Mouse (Mus musculus) neural tube, embryonic 13.5 days (tissue): ENCODE data around the gene Abhd11. TPM values are rescaled to one million over a fixed set of nuclear protein-coding genes. Genes with fewer than 3 reads are reported as not detected.

Source experiments
- ATAC-seq: fragments of 200-750 bp; cut with Nextera tagmentation; 2 replicates; pipeline ENCODE4 v1.8.0; 2017; ENCODE audit warnings: low read depth, mild to moderate bottlenecking, moderate TSS enrichment, moderate library complexity
- H3K27ac ChIP-seq: fragments of 300-500 bp; sonication (generic); replicated peaks from 2 replicates; pipeline ENCODE4 v1.5.1; 2015; ENCODE audit warnings: moderate library complexity, mild to moderate bottlenecking, inconsistent platforms
- H3K27me3 ChIP-seq: fragments of 300-500 bp; sonication (generic); 2 replicates; pipeline ENCODE4 v1.6.1; 2015; ENCODE audit warnings: mild to moderate bottlenecking, inconsistent platforms
- H3K36me3 ChIP-seq: fragments of 300-500 bp; sonication (generic); 2 replicates; pipeline ENCODE4 v1.6.1; 2015; ENCODE audit warnings: mild to moderate bottlenecking, inconsistent platforms
- H3K4me1 ChIP-seq: fragments of 300-500 bp; sonication (generic); replicated peaks from 2 replicates; pipeline ENCODE4 v1.6.1; 2015; ENCODE audit warnings: inconsistent platforms
- H3K4me2 ChIP-seq: fragments of 300-500 bp; sonication (generic); 2 replicates; pipeline ENCODE4 v1.6.1; 2015; ENCODE audit warnings: inconsistent platforms, mild to moderate bottlenecking, moderate library complexity
- H3K4me3 ChIP-seq: fragments of 300-500 bp; sonication (generic); 2 replicates; pipeline ENCODE4 v1.5.1; 2015; ENCODE audit warnings: mild to moderate bottlenecking, inconsistent platforms
- H3K9ac ChIP-seq: fragments of 300-500 bp; sonication (generic); 2 replicates; pipeline ENCODE4 v1.6.1; 2015; ENCODE audit warnings: moderate library complexity, mild to moderate bottlenecking, inconsistent platforms
- H3K9me3 ChIP-seq: fragments of 300-500 bp; sonication (generic); 2 replicates; pipeline ENCODE4 v1.6.1; 2016; ENCODE audit warnings: inconsistent platforms
- WGBS: fragments of 180-500 bp; shearing (Covaris S2); methylation state at CpG from one replicate; pipeline ENCODE4 v1.1.7; 2015; 5-methylcytosine and 5-hydroxymethylcytosine counted together
- polyA plus RNA-seq: library from polyadenylated mRNA; unstranded; fragments of >200 nt; fragmentation: Nextera tagmentation; extraction: Ambion mirVana; gene quantifications from 2 replicates; pipeline ENCODE4 v1.2.1, GENCODE M21; 2015

Abhd11 gene
- polyA plus RNA-seq, 1 experiment from 2014 or later, result 72.2 TPM

DNA sequence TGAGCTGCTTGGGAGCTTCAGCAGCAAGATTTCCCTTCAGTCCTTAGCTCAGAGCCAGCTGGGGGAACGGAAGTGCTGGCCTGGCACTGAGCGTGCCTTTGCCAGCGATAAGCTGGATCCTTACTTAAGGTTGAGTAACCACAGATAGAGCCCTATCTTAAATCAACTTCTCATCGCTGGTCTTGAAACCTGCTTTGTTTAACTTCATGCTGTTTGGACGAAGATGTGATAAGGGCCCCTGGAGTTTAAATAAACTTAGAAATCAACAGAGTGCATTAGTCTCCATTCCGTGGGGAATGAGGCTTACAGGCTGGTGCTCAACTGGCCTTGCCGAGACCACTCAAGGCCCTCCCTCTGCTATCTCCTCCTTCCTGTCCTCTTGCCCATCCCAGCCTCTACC lies 34.7 kb upstream of the Abhd11 start:
- no peak overlapping the region for H3K4me3 ChIP-seq
- 68% methylated on average over 7 of the region's 7 CpGs for WGBS
- H3K9ac ChIP-seq, result no peak overlapping the region
- ATAC-seq, result no peak
- H3K36me3 ChIP-seq, result no peaks in the 10 kb centered on the region
- H3K27me3 ChIP-seq, result peaks cover under 1% of the 10 kb centered on the region; the same call in 1 of the 2 replicates
- H3K4me2 ChIP-seq, result no peak overlapping the region
- no peak overlapping the region for H3K27ac ChIP-seq
- H3K9me3 ChIP-seq, result no peaks in the 10 kb centered on the region
- H3K4me1 ChIP-seq, result no peaks in the 10 kb centered on the region

DNA sequence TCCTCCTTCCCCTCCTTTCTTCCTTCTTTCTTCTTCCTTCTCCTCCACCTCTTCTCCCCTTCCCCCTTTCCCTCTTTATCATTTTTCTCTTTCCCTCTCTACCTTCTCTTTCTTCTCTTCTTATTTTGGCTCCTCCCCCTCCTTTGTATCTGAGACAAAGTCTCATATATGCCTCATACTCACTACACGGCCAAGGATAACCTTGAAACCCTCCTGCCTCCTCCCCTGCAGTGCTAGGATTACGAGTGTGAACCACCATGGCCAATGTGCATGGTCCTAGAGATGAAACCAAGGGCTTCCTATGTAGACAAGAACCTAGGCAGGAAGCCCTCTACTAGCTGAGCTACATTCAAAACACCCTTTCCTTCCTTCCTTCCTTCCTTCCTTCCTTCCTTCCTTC lies 34.0 kb upstream of the Abhd11 start:
- no peaks in the 10 kb centered on the region for H3K4me1 ChIP-seq
- no peak overlapping the region for H3K9ac ChIP-seq
- no peaks in the 10 kb centered on the region for H3K36me3 ChIP-seq
- no peaks in the 10 kb centered on the region for H3K27me3 ChIP-seq
- H3K9me3 ChIP-seq, result no peaks in the 10 kb centered on the region
- H3K27ac ChIP-seq, result no peak overlapping the region
- no peak overlapping the region for H3K4me2 ChIP-seq
- 63% methylated on average over 2 of the region's 2 CpGs for WGBS
- no peak for ATAC-seq
- H3K4me3 ChIP-seq, result no peak overlapping the region

DNA sequence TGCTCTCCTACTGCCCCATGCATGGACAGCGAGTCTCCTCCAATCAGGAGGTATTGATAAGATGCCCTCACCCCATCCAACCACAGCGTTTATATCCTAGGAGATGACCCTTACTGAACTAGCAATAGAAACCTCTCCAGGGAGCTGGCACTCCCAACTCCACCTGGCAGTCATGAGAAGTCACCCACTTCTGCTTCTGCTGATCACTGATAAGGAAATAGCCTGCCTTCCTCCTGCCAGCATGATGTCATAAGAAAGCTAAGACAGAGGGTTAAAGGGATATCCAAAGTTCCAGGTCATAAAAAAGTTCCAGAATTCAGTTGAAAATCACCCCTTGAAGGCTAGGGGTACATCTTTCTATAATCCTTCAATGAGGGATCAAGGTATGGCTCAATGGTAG lies 32.8 kb upstream of the Abhd11 start:
- no peak overlapping the region for H3K9ac ChIP-seq
- no peaks in the 10 kb centered on the region for H3K4me1 ChIP-seq

DNA sequence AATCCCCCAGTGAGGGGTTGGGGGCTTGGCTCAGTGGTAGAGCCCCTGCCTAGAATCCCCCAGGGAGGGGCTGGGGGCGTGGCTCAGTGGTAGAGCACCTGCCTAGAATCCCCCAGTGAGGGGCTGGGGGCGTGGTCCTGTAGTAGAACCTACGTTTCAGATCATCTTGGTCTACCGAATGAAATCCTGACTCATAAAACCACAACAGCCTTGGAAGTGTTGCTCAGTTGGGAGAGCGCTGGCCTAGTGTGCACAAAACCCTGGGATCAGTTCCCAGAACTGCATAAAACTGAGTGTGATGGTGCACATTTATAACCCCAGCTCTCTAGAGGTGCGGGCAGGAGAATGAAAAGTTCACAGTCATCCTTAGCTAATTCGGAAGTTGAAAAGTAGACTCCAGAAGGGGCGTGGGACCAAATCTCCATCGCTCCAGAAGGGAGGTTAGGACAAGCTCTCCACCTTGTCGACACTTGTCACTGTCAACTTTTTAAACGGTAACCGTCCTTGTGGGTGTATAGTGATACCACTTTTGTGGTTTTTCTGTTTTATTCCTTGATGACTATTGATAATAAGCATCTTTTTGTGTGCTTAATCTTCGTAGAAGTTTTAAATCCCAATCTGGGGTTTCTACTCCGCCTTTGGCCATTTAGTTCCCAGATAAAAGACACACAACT lies 32.2 kb upstream of the Abhd11 start:
- no peak for ATAC-seq
- no peak overlapping the region for H3K4me2 ChIP-seq
- 86% methylated on average over 14 of the region's 14 CpGs for WGBS

More for the DNA sequence above, 32.8 kb upstream of the Abhd11 start:
- H3K4me3 ChIP-seq, result no peak overlapping the region
- no peaks in the 10 kb centered on the region for H3K27me3 ChIP-seq
- no peak overlapping the region for H3K4me2 ChIP-seq
- 90% methylated on average over 2 of the region's 2 CpGs for WGBS
- no peaks in the 10 kb centered on the region for H3K36me3 ChIP-seq
- no peaks in the 10 kb centered on the region for H3K9me3 ChIP-seq
- ATAC-seq, result no peak
- H3K27ac ChIP-seq, result no peak overlapping the region

DNA sequence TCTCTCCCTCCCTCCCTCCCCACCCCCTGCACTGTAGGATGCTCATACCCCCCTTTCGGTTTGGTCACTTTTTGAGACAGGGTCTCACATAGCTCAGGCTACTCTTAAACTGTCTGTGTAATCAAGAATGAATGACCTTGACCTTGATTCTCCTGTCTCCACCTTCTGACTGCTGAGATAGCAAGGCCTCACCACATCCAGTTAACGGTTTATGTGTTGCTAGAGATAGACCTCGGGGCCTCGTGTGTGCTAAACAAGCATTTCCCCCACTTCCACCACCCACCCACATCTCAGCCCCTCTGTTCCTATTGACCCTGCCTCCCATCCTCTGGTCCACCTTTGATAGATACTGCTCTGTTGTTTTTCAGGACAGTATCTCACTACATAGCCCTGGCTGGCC lies 31.1 kb upstream of the Abhd11 start:
- no peaks in the 10 kb centered on the region for H3K4me1 ChIP-seq
- WGBS, result 80% methylated on average over 4 of the region's 4 CpGs
- no peak overlapping the region for H3K4me2 ChIP-seq
- no peaks in the 10 kb centered on the region for H3K36me3 ChIP-seq
- H3K4me3 ChIP-seq, result no peak overlapping the region
- H3K27me3 ChIP-seq, result no peaks in the 10 kb centered on the region
- no peaks in the 10 kb centered on the region for H3K9me3 ChIP-seq
- H3K27ac ChIP-seq, result no peak overlapping the region
- ATAC-seq, result no peak
- H3K9ac ChIP-seq, result no peak overlapping the region

More for the DNA sequence above, 32.2 kb upstream of the Abhd11 start:
- H3K4me3 ChIP-seq, result no peak overlapping the region
- H3K9me3 ChIP-seq, result no peaks in the 10 kb centered on the region
- no peak overlapping the region for H3K27ac ChIP-seq
- H3K9ac ChIP-seq, result no peak overlapping the region
- H3K4me1 ChIP-seq, result no peaks in the 10 kb centered on the region
- no peaks in the 10 kb centered on the region for H3K36me3 ChIP-seq
- no peaks in the 10 kb centered on the region for H3K27me3 ChIP-seq

DNA sequence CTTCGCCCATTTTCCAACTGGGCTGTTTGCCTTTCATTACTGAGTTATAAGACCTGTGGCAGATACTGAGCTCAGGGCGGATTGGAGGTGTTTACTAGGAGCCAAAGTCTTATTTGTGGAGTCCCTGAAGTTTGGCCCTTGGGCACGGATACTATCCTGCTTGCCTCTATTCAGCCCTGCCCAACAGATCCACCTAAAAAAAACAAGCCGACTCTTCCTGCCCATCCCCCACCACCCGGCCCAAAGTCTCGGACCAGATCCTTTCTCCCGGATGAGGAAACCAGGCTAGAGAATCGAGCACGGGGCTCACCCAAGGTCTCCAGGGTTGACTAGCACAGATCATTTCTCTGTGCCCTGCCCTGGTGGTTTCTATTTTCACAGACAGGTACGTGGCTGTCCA lies 27.8 kb upstream of the Abhd11 start:
- peaks cover 15% of the 10 kb centered on the region for H3K4me1 ChIP-seq
- peaks cover 18% of the 10 kb centered on the region for H3K27me3 ChIP-seq
- H3K9ac ChIP-seq, result no peak overlapping the region
- H3K9me3 ChIP-seq, result no peaks in the 10 kb centered on the region
- no peak for ATAC-seq
- WGBS, result 73% methylated on average over 10 of the region's 10 CpGs
- no peak overlapping the region for H3K4me2 ChIP-seq
- H3K27ac ChIP-seq, result no peak overlapping the region
- H3K36me3 ChIP-seq, result no peaks in the 10 kb centered on the region
- H3K4me3 ChIP-seq, result no peak overlapping the region

DNA sequence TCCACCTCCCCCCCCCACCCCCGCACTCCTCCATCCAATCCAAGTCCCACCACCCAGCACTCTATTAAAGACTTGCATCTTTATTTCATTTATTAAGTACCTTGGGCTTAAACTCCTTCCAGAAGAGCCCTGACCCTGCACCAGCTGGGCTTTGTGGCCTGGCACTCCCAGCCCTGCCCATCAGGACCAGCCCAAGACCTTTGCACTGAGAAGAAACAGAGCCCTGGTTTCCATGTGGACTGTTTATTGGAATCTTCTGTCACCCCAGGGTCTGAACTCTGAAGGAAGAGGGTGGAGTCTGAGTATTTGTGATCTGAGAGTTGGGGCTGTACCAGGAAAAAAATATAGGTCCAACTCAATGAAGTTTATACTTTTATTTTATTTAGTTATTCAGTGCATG lies 25.8 kb upstream of the Abhd11 start:
- WGBS, result 80% methylated on average over 1 of the region's 1 CpGs
- H3K27me3 ChIP-seq, result peaks cover 38% of the 10 kb centered on the region
- H3K4me2 ChIP-seq, result no peak overlapping the region
- peaks cover 23% of the 10 kb centered on the region for H3K4me1 ChIP-seq
- no peak overlapping the region for H3K4me3 ChIP-seq
- H3K36me3 ChIP-seq, result no peaks in the 10 kb centered on the region
- no peaks in the 10 kb centered on the region for H3K9me3 ChIP-seq
- H3K27ac ChIP-seq, result no peak overlapping the region
- H3K9ac ChIP-seq, result no peak overlapping the region
- ATAC-seq, result no peak

DNA sequence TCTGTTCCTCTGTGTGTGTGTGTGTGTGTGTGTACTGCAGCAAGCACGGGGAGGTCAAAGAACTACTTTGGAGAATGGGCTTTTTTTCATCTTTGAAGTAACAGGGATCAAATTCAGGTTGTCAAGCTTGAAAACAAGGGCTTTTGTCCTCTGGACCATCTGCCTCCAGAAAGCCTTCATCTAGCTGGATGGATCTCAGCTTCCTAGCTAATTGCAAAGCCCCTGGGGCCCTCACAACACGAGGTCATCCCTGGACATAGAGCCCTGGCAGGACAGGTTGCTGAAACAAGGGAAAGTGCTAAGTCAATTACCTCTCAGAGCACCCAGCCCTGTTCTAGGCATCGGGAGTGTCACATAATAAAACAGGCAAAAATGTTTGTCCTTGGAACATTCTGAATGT lies 25.2 kb upstream of the Abhd11 start:
- Histone ChIP-seq H3K9me3 (no peaks in the 10 kb centered on the region), H3K4me1 (peaks cover 23% of the 10 kb centered on the region), H3K9ac (no peak overlapping the region), H3K36me3 (no peaks in the 10 kb centered on the region), H3K27ac (no peak overlapping the region), H3K4me3 (no peak overlapping the region), H3K27me3 (peaks cover 43% of the 10 kb centered on the region), H3K4me2 (no peak overlapping the region)
- WGBS, result 10% methylated on average over 3 of the region's 3 CpGs
- ATAC-seq, result no peak

DNA sequence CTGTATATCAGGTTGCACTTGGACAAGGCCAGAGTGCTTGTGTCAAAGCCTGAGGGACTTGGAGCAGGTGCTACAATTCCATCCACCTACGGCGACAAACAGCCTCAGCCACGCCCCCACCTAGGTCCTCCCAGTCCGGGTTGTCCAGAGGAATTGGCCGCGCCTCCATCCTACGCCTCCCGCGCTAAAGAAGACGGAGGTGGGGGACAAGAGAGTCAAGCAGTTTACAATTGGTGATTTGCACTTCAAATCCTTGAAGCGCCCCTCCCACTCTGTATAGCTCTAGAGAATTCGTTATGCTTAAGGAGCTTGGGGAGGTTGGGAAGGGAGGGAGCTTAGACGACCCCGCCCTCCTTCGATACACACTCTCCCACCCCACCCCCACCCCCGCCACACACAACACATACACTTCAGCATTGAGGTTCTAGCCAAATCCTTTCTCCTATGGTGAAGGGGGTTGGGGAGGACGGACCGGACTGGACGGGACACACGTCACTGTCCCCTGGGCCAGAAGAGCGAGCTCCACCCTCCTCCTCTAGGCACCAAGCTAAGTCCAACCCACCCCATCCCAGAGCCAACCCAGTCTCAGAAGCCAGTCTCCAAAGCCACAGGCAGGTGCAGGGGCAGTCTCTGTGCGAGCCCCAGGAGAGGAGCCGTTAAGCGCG lies 23.2 kb upstream of the Abhd11 start, which contains the start of gene Cldn3:
TSS of gene Cldn3 (plus strand) at position 582 of the 665 bp plus-strand sequence.
- no peaks in the 10 kb centered on the region for H3K9me3 ChIP-seq
- no peak within 1 kb of the TSS for H3K27ac ChIP-seq
- peak within 1 kb of the TSS; percentile 55 for H3K9ac ChIP-seq
- WGBS, result under 1% methylated on average over 25 of the region's 25 CpGs
- H3K36me3 ChIP-seq, result no peaks in the 10 kb centered on the region
- peaks cover 56% of the 10 kb centered on the region for H3K27me3 ChIP-seq
- H3K4me1 ChIP-seq, result peaks cover 23% of the 10 kb centered on the region
- peak within 1 kb of the TSS; percentile 22 for H3K4me3 ChIP-seq
- ATAC-seq, result peak; percentile 40; the same call in 1 of the 2 replicates
- H3K4me2 ChIP-seq, result peak within 1 kb of the TSS; percentile 47

DNA sequence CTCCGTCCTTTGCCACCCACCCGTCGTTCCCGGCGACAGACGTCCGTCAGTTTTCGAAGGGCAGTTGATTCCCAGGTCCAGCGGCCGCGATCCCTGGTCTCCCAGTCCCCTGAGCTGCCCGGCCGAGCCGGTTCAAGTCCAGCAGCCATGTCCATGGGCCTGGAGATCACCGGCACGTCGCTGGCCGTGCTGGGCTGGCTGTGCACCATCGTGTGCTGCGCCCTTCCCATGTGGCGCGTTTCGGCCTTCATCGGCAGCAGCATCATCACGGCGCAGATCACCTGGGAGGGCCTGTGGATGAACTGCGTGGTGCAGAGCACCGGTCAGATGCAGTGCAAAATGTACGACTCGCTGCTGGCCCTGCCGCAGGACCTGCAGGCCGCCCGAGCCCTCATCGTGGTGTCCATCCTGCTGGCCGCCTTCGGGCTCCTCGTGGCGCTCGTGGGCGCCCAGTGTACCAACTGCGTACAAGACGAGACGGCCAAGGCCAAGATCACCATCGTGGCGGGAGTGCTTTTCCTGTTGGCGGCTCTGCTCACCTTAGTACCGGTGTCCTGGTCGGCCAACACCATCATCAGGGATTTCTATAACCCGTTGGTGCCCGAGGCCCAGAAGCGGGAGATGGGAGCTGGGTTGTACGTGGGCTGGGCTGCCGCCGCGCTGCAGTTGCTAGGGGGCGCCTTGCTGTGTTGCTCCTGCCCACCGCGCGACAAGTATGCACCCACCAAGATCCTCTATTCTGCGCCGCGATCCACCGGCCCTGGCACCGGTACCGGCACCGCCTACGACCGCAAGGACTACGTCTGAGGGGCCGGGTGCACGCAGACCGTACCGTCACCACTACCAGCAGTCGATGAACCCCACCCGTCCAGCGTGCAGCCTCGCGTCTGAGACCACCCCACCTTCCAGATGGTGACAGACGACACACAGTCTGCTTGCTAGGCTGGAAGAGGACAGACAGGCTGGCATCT lies 22.4 kb upstream of the Abhd11 start:
- Histone ChIP-seq H3K9ac (peak overlapping the region; percentile 55), H3K4me3 (peak overlapping the region; percentile 22), H3K4me2 (peak overlapping the region; percentile 47), H3K9me3 (no peaks in the 10 kb centered on the region), H3K27ac (no peak overlapping the region), H3K36me3 (no peaks in the 10 kb centered on the region), H3K4me1 (peaks cover 23% of the 10 kb centered on the region), H3K27me3 (peaks cover 56% of the 10 kb centered on the region)
- ATAC-seq, result no peak
- WGBS, result 3% methylated on average over 79 of the region's 79 CpGs

DNA sequence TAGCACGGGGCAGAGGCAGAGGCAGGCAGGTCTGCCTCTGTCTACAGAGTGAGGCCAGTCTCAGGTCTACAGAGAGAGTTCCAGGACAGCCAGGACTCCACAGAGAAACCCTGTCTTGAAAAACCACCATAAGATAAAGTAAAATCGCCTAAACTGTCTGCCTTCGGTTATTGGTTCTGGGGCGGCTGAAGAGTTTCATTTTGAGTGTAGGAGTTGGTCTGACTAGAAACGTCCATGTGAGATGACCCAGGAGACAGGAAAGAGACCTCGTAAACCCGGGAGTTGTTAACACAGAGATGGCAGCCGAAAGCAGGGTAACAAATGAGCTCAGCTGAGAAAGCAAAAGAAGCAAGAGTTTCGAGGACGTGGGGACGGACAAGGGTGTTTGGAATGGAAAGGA lies 19.8 kb upstream of the Abhd11 start:
- Histone ChIP-seq H3K4me1 (peaks cover 18% of the 10 kb centered on the region), H3K27me3 (peaks cover 56% of the 10 kb centered on the region), H3K27ac (no peak overlapping the region), H3K4me3 (no peak overlapping the region), H3K4me2 (no peak overlapping the region), H3K9me3 (no peaks in the 10 kb centered on the region), H3K36me3 (no peaks in the 10 kb centered on the region), H3K9ac (no peak overlapping the region)
- 62% methylated on average over 11 of the region's 11 CpGs for WGBS
- ATAC-seq, result no peak

DNA sequence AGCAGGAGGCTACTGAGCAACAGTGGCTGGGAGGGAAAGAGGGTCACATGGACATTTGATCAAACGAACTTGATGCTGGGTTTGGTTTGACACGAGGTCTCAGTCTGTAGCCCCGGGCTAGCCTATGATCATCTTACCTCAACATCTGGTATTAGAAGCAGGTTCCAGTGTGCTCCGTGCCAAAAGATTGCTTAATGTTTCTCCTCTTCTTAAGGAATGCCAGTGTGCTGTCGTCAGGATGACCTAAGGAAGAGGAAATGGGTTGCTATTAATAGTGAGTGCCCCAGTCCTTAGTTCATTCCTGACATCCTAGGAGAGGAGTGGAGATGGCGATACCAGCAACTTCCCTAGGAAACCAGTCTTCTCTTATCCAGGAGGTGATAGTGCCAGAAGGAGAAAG lies 19.2 kb upstream of the Abhd11 start:
- peaks cover 52% of the 10 kb centered on the region for H3K27me3 ChIP-seq
- no peaks in the 10 kb centered on the region for H3K9me3 ChIP-seq
- H3K9ac ChIP-seq, result no peak overlapping the region
- WGBS, result 69% methylated on average over 6 of the region's 6 CpGs
- H3K4me1 ChIP-seq, result peaks cover 18% of the 10 kb centered on the region
- H3K4me3 ChIP-seq, result no peak overlapping the region
- no peak overlapping the region for H3K4me2 ChIP-seq
- H3K27ac ChIP-seq, result no peak overlapping the region
- no peaks in the 10 kb centered on the region for H3K36me3 ChIP-seq
- no peak for ATAC-seq
